Mouse (Mus musculus) retina, embryonic 14.5 days (tissue): ENCODE measurements around the gene Socs2.
"Not testable (repeated sequence)": the region's sequence is repeated elsewhere in the genome, so short reads cannot be mapped to it uniquely, and the experiment has no call there.

Source experiments
- DNase-seq: peaks from one replicate; pipeline ENCODE4 v3.0.0-alpha.2; 2015; ENCODE audit warnings: low spot score

The Socs2 gene

DNA sequence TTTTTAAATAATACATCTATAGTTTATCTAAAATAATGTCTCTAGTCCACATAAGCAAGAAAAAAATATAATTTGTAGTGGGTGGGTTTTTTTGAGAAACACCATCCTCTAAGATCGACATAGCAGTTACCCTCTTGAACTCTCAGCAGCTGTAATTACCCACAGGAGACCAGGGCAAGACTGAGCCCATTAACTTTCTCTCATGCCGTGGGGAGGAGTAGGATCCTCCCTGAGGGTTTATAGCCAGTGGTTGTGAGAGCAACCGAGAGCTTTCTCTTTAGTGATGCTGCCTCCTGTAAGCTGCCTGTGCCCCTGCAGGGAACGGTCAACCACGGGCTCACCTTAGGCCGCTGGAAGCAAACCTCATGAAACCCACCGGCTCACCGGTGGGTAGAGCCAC, 24.9 kb downstream of the Socs2 start:
- no peak for DNase-seq

DNA sequence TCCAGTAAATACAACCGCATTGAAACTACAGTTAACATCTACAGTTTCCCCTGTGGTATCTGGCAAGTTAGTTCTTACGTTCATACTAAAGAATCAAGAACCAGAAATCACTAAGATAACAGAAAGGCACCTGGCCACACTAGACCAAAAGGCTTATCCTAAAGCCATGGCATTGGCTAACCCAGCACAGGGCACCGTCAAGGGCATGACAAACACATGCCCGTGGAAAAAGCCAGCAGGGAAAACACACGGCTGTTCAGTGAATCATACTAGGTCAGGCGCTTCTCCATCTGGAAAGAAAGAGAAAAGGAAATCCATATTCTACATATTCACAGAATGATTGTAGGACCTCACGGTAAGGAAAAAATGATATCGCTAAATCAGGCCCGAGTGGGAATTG, 26.1 kb downstream of the Socs2 start:
- DNase-seq = no peak

DNA sequence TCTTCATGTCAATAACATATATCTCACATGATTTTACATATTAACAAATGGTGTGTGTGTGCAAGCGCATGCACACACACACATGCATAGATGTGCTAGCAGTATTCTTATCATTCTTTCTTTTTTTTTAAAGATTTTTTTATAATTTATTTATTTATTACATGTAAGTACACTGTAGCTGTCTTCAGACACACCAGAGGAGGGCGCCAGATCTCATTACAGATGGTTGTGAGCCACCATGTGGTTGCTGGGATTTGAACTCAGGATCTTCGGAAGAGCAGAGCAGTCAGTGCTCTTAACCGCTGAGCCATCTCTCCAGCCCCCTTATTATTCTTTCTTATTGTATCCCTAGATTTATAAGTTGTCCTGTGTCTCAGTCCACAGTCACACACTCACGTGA, 27.2 kb downstream of the Socs2 start:
- not testable (repeated sequence) for DNase-seq

DNA sequence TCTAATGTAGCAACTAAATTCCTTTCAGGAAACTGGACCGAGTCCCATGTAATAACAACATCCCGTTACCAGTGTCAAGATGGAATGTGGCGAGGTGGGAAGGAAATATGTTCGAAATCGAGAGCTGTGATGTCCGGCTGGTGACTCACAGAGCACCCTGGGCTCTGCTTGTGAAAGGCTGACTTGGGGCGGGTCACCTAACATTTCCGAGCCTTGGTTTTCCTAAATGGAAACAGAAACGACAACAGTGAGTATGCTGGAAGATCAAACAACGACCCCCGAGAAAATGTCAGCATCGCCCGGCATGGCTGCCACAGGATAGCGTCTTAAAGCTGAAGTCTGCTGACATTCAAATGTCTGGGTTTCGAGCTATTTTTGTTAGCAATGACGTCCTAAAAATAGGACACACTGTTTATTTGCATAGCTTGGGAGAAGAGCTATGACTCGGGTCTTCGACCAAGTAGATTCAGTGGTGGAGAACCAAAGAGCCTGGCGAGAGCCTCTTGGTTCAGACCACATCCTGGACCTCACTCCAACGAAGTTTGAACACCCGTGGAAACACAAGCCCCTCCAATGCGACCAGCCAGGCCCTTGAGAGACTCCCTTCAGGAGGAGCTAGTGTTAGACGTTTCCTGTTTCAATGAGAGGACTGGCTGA, 28.0 kb downstream of the Socs2 start:
- DNase-seq = no peak

DNA sequence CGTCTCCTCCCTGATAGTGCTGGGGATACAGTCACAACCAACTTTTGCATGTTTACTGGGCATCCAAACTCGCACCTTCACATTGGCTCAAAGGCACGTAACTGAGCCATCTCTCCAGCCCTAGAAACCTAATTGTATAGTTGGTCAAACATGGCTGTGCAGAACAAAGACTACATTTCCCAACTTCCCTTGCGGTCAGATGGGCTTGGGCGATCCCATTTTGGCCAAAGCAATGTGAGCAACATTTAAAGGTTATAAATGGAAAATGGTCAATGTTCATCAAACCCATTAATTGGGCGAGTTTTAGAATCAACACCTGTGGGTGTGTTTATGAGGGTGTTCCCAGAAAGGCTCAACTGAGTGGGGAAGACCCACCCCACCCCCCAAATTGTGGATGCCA, 30.5 kb downstream of the Socs2 start:
- no peak for DNase-seq

DNA sequence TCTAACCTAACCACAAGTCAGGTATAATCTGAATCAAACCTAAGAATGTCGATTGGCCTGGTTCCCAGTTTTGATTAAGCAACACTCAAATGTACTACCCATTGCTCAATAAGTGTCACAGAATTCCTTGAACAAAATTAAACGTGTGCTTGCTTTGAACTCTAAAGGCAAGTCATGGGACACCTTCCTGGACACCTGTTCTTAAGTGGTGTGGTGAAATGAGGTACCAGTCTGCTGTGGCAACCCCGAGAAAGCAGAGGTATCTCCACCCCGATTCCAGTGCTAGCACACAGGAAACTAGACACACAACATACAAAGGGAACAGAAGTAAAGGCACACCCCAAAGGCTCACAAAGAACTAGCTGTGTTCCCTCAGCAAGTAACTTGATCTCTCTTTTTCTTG, 31.2 kb downstream of the Socs2 start:
- no peak for DNase-seq

DNA sequence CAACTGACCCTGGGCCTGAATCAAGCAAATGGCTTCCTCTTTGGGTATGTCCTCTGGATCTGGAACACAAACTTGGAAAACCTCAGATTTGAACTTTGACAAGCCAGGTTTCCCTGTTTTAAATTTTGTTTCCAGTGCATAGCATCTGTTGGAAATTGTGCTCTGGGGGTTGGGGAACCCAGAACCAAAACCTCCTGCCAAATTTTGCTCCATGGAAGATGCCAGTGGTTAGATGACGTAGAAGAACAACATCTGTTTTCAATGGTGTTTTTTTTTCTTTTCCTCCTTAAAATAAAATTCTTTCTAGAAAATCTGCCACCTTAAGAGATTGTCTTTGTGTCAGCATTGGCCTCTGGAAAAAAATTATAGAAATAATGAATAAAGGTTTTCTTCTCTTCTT, 31.9 kb downstream of the Socs2 start:
- no peak for DNase-seq

DNA sequence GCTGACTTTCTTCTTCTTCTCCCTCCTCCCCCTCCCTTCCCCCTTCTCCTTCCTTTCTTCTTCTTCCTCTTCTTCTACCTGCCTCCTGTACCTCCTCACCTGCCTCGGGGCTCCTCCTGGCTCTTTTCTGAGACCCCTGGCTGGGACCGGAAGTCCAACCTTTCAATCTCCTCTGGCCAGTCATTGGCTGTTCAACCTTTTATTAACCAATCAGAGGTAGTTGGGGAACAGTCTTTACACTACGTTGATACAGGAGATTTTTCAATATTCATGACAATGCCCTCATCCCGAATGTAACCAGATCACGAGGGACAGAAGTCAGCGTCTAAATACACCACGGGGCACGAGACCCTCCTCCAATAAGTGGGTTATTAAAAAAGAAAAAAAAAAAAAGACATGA, 32.5 kb downstream of the Socs2 start:
- no peak for DNase-seq

DNA sequence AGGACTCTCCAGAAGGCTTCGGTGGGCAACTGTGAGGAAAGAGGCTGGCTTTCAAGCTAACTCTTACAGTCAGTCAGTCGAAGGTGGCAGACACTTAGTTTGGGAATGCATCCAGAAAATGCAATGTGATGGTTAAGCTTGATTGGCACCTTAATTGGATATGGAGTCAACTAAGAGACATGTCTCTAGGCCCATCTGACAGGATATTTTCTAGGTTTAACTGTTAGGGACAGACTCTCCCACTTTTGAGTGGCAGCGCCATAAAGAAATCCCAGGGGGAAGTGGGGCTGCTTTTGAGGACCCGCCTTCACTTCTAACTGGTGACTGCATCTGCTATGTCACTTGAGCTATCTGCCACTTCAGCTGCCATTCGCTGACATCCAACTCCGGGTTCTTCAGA, 43.6 kb downstream of the Socs2 start:
- no peak for DNase-seq

DNA sequence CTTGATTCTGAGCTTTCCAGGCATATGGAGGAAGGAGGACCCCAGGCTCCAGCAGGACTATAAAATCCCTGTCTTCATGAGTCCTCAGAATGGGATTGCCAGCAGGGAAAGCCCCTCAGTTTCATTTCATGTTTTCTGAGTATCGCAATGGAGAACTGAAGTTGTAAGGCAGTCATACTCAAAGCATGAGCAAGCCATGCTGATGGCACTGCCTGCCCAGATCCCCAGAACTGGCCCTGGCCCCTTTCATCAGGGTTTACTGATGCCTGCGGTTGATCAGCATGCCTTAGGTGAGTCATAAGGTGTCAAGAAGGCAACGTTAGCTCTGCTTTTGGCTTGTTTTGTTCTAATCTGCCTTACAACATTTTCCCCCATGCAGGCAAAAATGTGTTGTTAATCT, 45.0 kb downstream of the Socs2 start:
- DNase-seq = no peak

DNA sequence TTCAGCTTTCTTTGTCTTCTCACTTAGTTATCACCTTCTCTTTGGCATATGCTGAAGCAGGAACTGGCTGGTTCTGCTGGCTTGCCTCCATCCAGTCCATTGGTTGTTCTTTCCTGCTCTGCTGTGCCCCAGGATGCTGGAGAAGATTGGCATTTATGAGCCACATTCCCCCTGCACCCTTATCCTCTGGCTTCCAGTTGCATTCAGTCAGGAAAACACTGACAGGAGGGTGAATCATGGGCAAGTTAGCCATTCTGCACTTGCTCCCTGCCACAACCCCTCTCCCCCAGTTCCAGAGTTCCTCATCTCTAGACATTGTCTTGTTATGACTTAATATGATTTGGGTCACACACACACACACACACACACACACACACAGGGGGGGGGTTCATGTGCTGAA, 47.8 kb downstream of the Socs2 start:
- no peak for DNase-seq

DNA sequence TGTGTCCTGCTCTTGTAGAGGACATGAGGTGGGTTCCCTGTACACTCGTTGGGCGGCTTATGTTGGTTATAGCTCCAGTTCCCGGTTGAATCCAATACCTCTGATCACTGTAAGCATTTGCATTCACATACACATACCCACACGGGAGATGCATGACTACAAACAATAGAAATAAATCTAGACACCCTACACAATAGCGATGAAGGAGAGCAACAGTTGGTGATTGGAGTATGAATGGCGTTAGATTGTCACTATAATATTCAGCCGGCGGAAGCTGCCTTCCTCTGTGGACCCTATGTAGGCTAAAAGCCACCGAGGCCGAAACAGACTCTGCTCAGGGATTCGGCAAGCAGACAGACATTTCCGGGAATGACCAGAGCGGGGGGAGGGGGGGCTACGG, 48.8 kb downstream of the Socs2 start:
- DNase-seq = no peak

DNA sequence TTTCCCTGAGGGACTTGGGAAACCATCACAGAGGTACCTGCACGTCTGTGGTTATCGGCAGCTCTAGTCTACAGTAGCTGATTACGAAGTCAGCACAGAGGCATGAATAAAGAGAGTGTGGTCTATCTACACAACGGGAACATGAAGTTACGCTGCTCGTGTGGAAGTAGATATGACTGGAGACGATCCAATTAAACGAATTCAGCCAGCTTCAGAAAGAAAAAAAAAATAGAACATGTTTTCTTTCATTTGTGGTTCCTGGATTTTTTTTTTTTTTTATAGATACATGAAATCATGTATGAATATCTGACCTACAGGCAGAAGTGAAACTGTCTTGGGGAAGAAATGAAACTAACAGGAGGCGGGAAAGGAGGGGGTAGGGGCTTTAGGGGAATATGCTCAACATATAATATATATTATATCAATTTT, 49.3 kb downstream of the Socs2 start:
- no peak for DNase-seq

DNA sequence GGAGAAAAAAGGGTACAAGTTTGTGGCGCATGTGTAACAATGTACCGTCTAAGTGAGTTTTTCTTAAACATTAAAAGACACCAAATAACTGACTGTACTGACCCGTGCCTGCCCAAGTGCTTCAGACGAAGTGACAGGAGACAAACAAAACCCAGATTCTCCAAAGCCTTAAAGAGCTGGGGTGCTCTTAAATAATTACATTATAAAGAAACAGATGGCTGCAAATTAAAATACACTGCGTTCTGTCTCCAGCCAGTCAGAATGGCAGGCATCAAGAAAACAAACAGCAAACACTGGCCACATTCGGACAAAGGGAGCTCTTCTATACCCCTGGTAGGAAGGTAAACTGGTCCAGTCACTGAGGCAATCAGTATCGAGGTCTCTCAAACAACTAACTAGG, 49.7 kb downstream of the Socs2 start:
- no peak for DNase-seq

DNA sequence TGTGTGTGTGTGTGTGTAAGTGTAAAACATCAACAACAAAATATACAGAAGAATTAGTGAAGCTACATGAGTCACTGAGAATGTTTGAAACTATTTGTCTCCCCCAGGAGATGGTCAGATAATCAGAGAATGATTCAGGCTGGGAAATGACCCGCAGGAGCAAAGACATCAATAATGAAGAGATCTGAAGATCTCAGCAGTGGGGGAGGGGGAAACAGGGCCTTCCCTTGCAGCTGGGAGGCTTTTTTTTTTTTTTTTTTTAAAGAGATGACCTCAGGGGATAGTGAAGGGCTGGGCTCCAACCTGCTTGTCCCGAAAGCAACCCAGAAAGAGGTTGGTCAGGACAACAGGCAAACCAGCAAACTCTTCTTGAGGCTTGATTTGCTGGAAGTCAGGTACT, 54.7 kb downstream of the Socs2 start:
- peak; percentile 6 for DNase-seq

DNA sequence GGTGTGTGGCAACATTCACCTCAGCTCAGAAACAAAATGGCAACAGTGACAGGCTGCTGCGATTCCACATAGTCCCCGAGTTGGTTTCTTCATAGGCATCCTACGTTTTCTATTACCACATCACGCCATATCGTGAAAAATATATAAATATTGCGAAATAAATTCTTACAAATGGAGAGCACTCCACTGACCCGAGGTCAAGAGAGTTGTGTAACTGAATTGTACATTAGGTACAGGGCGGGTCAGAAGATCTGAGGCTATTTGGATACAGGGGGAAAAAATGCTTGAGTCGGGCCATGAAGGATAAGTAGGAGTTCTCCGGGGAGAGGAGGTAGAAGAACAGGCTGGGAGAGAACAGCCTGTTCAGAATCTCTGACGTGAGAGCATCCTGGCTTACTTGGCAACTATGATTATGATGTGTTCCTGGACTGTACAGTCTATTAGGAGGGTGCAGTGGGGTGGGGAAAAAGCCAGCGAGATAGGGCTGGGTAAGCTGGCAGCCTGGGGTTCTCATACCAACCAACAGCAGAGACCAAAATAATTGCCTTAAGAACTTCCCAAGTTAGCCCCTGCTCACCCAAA, 55.6 kb downstream of the Socs2 start:
- DNase-seq = no peak

DNA sequence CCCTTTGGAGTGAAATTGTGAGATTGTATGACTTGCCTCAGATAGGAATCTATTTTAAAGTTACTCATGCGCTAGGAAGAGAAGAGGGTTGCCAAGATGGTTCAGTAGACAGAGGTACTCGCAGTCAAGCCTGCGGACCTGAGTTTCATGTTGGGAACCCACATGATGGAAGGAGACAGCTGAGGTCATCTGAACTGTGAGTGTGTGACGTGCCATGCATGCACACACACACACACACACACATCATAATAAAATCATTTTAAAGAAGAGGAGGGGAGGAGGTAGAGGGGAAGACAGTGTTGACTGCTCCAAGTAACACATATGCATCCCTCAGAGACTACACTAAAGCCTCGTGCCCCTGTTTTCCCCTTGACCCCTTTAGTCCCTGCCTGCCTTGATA, 56.9 kb downstream of the Socs2 start:
- DNase-seq = no peak

DNA sequence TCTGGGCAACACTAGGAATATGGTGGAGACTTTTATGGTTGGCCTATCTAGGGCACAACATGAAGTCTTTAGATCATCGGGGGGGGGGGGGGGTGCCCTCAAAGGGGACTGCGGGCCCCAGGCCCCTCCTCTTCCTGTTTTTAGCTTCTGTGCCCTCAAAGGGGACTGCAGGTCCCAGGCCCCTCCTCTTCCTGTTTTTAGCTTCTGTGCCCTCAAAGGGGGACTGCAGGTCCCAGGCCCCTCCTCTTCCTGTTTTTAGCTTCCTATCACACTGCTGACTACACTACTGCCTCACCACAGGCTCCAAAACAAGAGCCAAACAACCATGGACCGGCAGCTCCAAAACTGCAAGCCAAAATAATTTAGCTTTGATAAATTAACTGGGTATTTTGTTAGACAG, 59.3 kb downstream of the Socs2 start:
- DNase-seq = no peak

DNA sequence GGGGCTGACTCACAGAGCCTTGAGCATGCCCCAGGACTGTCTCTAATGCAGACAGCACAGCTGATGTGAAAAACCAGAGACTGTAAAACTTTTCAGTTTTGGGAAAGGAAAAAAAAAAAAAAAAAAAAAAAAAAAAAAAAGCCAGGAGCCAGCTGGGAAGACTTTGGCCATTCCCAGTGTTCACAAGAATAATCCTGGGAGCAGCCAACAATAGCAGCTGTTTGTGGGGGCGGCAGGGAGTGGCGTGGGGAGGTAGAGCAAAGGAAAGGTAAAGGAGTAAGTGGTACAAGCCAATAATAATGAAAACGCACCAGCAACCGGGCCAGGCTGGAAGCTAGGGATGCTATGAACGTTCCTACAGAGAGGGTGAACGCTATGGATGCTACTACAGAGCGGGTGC, 60.3 kb downstream of the Socs2 start:
- no peak for DNase-seq

DNA sequence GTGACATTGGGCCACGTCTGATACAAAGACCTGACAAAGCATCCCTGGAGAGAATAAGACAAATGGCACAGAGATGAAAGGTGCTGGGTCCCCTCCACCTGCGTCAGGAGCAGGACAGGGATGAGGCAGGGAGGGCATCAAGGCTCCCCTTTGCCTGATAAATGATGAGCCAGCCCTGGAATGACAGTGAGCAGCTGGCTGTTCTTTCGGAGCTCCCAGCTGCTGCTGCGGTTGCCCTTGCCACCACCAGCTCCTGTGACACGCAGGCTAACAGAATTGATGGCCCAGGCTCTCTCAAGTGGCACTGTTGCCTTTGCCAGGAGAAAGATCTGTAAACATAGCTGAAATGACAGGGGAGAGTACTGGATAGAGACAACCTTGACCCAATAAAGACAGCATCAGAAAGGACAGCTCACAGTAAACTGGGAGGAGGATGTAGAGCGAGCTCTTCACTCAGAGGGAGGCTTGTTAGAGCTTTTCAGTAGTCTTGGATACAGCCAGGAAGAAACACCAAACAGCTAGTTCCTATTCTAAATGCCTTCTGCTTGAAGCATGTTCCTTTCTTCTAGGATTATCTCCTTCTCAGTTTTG, 61.2 kb downstream of the Socs2 start:
- DNase-seq = peak; percentile 2

DNA sequence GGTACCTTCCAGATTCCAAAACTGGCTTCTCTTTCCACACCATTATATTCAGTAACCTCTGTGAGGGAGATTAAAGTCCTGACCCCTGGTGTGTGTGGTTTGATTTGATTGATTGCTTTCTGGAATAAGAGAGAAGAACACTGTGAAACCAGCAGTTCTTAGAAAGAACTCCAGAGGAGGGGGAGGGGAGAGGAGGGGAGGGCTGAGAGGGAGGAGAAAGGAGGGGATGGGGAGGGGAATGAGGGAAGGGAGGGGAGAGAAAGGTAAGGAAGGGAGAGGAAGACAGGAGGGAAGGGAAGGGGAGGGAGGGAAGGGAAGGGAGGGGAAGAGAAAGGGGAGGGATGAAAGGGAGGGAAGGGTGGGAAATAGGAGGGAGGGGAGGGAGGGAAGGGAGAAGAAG, 62.3 kb downstream of the Socs2 start:
- DNase-seq = no peak

DNA sequence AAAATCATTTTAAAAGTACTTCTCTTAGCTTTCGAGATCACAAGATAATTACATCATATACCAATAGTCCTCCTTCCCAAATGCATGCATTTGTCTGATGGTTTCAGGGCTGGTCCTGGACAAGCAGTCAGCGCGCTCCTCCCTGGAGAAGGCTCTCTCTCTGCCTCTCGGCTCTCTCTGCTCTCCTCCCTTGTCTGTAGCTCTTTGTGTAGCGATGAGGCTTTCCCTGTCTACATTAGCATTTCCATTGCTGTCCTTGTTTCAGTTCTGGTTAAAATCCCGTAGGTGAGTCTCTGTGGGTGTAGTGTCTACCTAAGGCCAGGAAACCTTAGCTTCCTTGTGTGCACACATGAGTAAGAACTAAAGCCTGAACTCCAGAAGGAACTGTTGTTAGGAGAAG, 62.9 kb downstream of the Socs2 start:
- no peak for DNase-seq

DNA sequence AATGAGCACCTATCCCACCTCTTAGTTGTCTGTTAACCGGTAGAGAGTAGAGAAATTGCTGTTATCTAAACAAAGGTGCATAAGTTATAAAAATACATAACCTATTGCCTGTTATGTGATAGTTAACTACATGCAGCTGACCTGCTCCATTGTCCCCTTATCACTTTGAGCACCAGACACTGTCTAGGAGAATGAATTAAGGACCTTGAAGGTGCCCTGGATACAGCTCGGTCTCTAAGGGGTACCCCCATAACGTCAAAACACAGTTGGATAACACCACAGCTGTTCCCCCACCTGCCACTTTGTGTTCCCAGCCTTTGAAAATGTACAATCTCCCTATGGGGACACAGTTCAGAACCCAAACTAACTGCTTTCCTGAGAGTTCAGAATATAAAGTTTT, 68.5 kb downstream of the Socs2 start:
- no peak for DNase-seq

DNA sequence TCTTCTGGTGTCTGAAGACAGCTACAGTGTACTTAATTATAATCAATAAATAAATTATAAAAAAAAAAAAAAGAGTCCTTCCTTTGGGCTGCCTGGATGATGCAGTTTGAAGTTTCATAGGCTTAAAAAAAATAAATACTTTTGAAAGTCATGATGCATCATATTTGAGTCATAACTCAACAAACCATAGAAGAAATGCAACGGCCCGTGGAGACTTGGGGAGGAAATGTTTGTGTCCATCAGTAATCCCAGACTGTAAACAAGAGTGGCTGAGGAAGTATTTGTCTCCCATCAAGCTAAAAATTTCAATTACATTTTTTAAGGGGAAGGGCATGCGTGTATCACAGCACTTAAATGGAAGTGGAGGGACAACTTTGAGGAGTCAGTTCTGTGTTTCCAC, 69.2 kb downstream of the Socs2 start:
- no peak for DNase-seq
